Mouse (Mus musculus): ENCODE measurements around the gene Iqgap2. TPM values are rescaled to one million over a fixed set of nuclear protein-coding genes. Genes with fewer than 3 reads are reported as not detected.

The Iqgap2 gene
- total RNA-seq, 2 experiments from 2014 or later = 33.5 to 39.5 TPM

GRCm38 (mm10) chr13:95788631-95789376, 102.9 kb downstream of the Iqgap2 start:
- no peak for ATAC-seq (replicated peaks; ENCODE audit: low FRiP score, poor library complexity, severe bottlenecking)

DNA sequence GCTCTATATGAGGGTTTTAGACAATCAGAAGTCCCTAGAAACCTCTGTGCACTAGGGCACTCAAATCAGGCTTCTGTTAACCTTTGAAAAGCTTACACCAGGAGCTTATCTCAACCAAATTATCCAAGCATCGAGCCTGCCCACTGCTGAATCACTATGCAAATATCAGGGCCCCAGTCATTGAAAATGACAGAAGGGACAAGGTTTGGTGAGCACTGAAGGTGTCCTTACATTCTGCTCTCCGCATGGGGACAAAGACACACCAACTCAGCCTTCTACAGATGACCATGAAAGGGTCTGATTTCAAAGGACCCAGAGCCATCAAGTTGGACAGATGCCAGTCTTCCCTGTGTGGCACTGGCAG, 108.8 kb downstream of the Iqgap2 start:
- ATAC-seq (replicated peaks; ENCODE audit: low FRiP score, poor library complexity, severe bottlenecking) = no peak

DNA sequence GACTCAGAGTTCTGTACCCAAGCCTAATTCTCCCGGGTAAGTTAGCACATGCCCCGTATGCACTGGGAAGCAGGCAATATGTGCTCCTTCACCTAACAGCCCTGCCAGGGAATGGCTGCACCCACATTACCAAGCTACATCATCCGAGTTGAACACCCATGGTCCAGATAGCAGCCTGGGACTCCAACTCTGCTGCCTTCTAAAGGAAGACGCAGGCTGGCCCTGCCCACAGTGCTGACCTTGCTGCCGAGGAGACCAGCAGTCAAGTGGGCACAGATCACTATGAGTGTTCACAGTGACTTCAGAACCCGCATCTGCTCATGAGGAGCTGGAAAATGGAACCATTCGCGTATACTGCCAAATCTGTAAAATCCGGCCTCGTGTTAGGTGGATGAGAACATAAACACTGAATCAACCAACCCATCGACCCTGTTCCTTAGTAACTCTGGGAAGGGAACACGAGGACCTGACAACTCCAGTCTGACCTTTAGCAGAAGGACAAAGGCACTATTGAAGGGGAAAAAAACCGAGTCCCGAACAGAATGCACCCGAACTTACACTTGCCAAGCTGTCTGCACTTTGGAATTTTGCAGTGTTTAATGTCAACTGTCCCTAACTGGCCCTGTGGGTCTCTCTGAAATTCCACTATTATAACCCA, 109.3 kb downstream of the Iqgap2 start:
- no peak for ATAC-seq (replicated peaks; ENCODE audit: low FRiP score, poor library complexity, severe bottlenecking)

DNA sequence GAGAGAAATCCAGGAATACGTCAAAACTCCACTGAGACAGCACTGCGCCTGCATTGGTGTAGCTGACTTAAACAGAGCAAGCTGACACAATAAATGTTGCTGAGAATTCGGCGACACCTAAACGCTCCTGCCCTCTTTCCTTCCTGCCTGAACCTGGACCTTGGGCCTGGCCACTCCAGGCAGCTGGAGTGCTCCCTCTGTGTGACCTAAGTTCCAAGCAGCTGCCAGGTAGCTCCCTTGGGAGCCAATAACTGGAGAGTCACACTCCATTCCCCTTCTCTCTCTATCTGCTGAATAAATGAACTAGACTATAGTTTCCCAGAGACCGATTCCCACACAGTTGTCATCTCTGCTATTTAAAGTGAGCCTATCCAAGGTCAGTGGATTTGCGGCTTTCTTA, 111.7 kb downstream of the Iqgap2 start:
- ATAC-seq (replicated peaks; ENCODE audit: low FRiP score, poor library complexity, severe bottlenecking) = no peak

GRCm38 (mm10) chr13:95779261-95779660, 112.5 kb downstream of the Iqgap2 start:
- ATAC-seq (replicated peaks; ENCODE audit: low FRiP score, poor library complexity, severe bottlenecking) = no peak

GRCm38 (mm10) chr13:95778761-95779161, 113.0 kb downstream of the Iqgap2 start:
- no peak for ATAC-seq (replicated peaks; ENCODE audit: low FRiP score, poor library complexity, severe bottlenecking)

- no peak for ATAC-seq (replicated peaks; ENCODE audit: low FRiP score, poor library complexity, severe bottlenecking)
Measured at GRCm38 (mm10) chr13:95777651-95778391, 113.9 kb downstream of the Iqgap2 start.

GRCm38 (mm10) chr13:95777237-95777636, 114.5 kb downstream of the Iqgap2 start:
- ATAC-seq (replicated peaks; ENCODE audit: low FRiP score, poor library complexity, severe bottlenecking) = no peak

DNA sequence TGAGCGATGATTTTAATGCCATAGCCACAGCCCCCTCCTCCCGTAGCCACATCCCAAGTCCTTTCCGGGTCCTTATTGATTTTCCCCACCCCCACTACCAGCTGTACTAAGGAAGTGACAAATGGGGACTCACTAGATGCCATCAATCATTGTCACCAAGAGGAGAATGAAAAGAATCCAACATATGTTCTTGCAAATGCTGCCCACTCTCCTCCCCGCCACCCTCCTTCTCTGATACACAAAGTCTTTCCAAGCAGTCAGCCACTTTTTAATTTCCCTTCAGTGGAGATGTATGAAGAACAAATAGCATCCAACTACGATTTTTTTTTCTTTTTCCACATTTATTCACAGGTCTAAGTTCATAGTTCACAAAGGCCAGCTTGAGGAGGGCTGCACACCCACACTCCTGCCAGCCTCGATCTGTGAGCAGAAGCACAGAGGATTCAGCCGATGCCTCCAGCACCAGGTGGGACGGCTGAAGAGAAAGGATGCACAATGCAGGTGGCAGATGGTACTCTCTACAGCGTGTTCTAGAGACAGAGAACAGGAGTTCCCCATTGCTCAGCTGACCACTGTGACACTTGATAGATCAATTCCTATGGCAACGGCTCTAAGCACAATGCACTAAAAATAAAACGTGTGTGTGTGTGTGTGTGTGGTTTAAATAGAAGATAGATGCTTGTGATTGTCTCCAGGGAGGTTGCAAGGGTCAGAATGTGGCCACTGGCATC, 116.6 kb downstream of the Iqgap2 start:
- ATAC-seq (replicated peaks; ENCODE audit: low FRiP score, poor library complexity, severe bottlenecking) = no peak

GRCm38 (mm10) chr13:95765017-95765416, 126.7 kb downstream of the Iqgap2 start:
- no peak for ATAC-seq (replicated peaks; ENCODE audit: low FRiP score, poor library complexity, severe bottlenecking)

DNA sequence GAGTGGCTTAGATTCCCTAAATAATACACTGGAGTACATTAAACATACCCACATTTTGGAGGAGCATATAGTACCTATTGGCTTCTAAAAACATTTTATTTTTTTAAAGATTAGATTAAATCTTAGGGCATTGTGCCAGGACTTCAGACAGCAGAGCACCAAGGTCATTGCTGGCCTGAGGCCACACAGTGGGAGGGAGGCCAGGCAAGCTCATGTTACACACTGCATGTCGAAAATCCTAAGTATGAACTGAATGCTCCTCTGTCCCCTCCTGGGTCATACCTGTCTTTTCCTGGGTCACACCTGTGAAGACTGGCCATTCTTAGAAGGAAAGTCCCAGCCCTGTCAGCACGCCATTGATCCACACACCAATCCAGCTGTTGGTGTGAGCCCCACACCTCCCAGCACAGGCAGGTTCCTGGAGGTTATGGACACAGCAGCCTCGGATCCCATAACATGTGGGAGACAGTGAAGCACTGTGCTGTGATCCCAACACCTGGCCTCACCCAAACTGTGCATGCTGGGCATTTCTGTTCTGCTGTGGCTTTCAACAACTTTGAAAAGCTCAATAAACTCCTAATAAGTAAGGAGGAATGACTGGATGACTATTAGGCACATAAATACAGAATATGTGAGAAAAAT, 127.7 kb downstream of the Iqgap2 start:
- ATAC-seq (replicated peaks; ENCODE audit: low FRiP score, poor library complexity, severe bottlenecking) = no peak

DNA sequence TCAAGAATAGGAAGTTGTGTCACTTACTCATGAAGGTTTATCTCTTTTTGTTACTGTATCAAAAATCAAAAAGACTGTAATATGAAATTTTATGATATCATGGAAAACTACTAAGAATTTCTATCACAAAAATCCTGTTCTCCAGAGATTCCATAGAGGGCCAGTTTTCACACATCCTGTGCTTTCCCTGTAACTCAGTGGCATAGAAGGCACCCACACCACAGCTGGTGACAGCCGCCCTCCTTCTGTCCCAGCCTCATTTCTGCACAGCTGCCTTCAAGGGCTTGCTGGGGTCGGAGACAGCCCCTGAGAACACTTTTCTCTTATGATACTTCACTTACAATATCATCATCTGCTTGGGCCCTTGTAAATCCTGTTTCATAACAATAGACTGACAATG, 131.9 kb downstream of the Iqgap2 start:
- no peak for ATAC-seq (replicated peaks; ENCODE audit: low FRiP score, poor library complexity, severe bottlenecking)

GRCm38 (mm10) chr13:95754285-95754684, 137.4 kb downstream of the Iqgap2 start:
- ATAC-seq (replicated peaks; ENCODE audit: low FRiP score, poor library complexity, severe bottlenecking) = no peak

DNA sequence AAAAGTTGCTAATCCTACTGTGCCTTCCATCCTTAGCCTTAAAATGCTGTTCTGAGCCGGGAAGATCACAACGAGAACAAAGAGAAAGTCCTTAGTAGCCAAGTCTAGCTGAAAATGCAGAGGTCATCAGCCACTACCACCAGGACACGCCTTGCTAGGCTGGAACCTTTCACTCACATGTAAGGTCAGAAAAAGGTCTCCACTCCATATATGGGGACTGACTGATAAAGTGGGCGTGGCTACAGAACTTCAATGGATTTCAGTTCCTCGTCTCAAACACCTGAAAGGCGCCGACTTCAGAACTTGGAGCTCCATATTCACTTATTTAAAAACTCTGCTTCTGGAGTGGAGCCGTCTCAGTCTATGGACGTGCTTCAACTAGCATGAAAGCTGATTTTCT, 139.3 kb downstream of the Iqgap2 start:
- ATAC-seq (replicated peaks; ENCODE audit: low FRiP score, poor library complexity, severe bottlenecking) = no peak

- ATAC-seq (replicated peaks; ENCODE audit: low FRiP score, poor library complexity, severe bottlenecking) = no peak
Measured at GRCm38 (mm10) chr13:95747541-95747940, 144.2 kb downstream of the Iqgap2 start.

DNA sequence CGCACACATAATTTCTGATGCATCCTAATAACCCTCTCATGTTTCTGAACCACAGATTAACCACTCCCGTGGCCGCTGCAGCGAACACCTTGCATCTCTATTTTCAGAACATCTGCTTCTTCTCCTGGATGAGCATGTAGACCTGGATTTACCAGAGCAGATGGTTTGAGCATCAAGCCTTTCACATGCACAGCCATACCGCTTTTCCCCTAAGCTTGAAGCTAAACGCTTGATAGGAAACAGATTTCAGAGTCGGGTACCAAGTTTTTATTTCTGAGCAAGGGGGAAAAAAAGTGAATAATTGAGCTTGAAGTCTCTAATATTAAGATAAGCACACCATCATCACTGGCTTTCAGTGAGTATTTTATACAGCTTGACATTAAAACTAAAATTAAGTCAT, 144.6 kb downstream of the Iqgap2 start:
- ATAC-seq (replicated peaks; ENCODE audit: low FRiP score, poor library complexity, severe bottlenecking) = no peak

- peak; percentile 72 for ATAC-seq (replicated peaks; ENCODE audit: low FRiP score, poor library complexity, severe bottlenecking)
Measured at GRCm38 (mm10) chr13:95746509-95746908, 145.2 kb downstream of the Iqgap2 start.

GRCm38 (mm10) chr13:95745451-95745850, 146.3 kb downstream of the Iqgap2 start:
- ATAC-seq (replicated peaks; ENCODE audit: low FRiP score, poor library complexity, severe bottlenecking) = no peak

GRCm38 (mm10) chr13:95742881-95743466, 148.7 kb downstream of the Iqgap2 start:
- ATAC-seq (replicated peaks; ENCODE audit: low FRiP score, poor library complexity, severe bottlenecking) = no peak

Data from erythroid progenitor cell, adult 5-6 weeks (primary cell).